Comparison of ENCODE assay signal across 27 mouse cellular contexts in genomic region chr7:30723274-30723953, GRCm38 (mm10). TPM values are rescaled to one million over a fixed set of nuclear protein-coding genes. Genes with fewer than 3 reads are reported as not detected.
"Had no signal": no experiment of that assay in that cellular context is flagged by ENCODE, and none has a peak within 500 bp of the region (broad histone marks: within the 10 kb centered on the region; RNA-seq: fewer than 3 reads in every experiment).

No protein-coding gene starts in this region.

- ATAC-seq: intestine, embryonic 16.5 days; liver, embryonic 12.5 days had no signal

- H3K27ac ChIP-seq: limb, embryonic 12.5 days; limb, embryonic 15.5 days; liver, embryonic 12.5 days; liver, embryonic 15.5 days; lung, embryonic 15.5 days; midbrain, embryonic 10.5 days; neural tube, embryonic 12.5 days; neural tube, embryonic 15.5 days; stomach, embryonic 15.5 days had no signal

- DNase-seq: kidney, adult 18-20 months; kidney, adult 9 months; kidney, postnatal 14 days; kidney, postnatal 4 days; lung, postnatal 10 days; lung, postnatal 36 days; midbrain, embryonic 14.5 days; right cerebral cortex, adult 18-20 months; right cerebral cortex, postnatal 14 days; right cerebral cortex, postnatal 4 days; thymus, postnatal 25 days had no signal

- H3K4me3 ChIP-seq: limb, embryonic 12.5 days; limb, embryonic 15.5 days; liver, embryonic 12.5 days; liver, embryonic 15.5 days; lung, embryonic 15.5 days; megakaryocyte, embryonic 14.5 days; midbrain, embryonic 10.5 days; neural tube, embryonic 12.5 days; neural tube, embryonic 15.5 days; stomach, embryonic 15.5 days had no signal

- H3K9me3 ChIP-seq: limb, embryonic 12.5 days; limb, embryonic 15.5 days; liver, embryonic 12.5 days; liver, embryonic 15.5 days; lung, embryonic 15.5 days; megakaryocyte, embryonic 14.5 days; midbrain, embryonic 10.5 days; neural tube, embryonic 12.5 days; neural tube, embryonic 15.5 days; stomach, embryonic 15.5 days had no signal

- H3K4me2 ChIP-seq: limb, embryonic 12.5 days; limb, embryonic 15.5 days; liver, embryonic 12.5 days; liver, embryonic 15.5 days; lung, embryonic 15.5 days; neural tube, embryonic 12.5 days; neural tube, embryonic 15.5 days; stomach, embryonic 15.5 days had no signal

- H3K9ac ChIP-seq: limb, embryonic 12.5 days; limb, embryonic 15.5 days; liver, embryonic 12.5 days; liver, embryonic 15.5 days; lung, embryonic 15.5 days; neural tube, embryonic 12.5 days; neural tube, embryonic 15.5 days; stomach, embryonic 15.5 days had no signal

- H3K27me3 ChIP-seq: liver, embryonic 15.5 days; lung, embryonic 15.5 days; stomach, embryonic 15.5 days had no signal

RNA-seq across cellular contexts. Expression of gene Gapdhs, which starts 20.1 kb away (rescaled TPM):
- total RNA-seq: layer of hippocampus, adult 18-20 months; layer of hippocampus, postnatal 25 days; left cerebral cortex, adult 18-20 months; left cerebral cortex, postnatal 25 days; midbrain, postnatal 0 days had no signal
- polyA plus RNA-seq: liver, embryonic 12.5 days; liver, embryonic 15.5 days had no signal

RNA-seq across cellular contexts. Expression of gene 2200002J24Rik, which starts 24.7 kb away (rescaled TPM):
- total RNA-seq: layer of hippocampus, adult 18-20 months; layer of hippocampus, postnatal 25 days; left cerebral cortex, adult 18-20 months; left cerebral cortex, postnatal 25 days; midbrain, postnatal 0 days had no signal
- polyA plus RNA-seq: limb, embryonic 12.5 days; midbrain, embryonic 10.5 days; midbrain, embryonic 14.5 days; midbrain, postnatal 0 days; neural tube, embryonic 12.5 days; neural tube, embryonic 15.5 days had no signal
